ENCODE assay signal across 8 mouse cellular contexts in genomic region chr6:29694375-29695289, GRCm38 (mm10). TPM values are rescaled to one million over a fixed set of nuclear protein-coding genes. Genes with fewer than 3 reads are reported as not detected.
A peak's percentile ranks its signal among the peaks of the same experiment; 100 is the strongest.
DNase-seq lines count a peak whose midpoint lies in the region; ATAC-seq and TF ChIP-seq lines count a peak whose summit lies in the region.

No protein-coding gene starts in this region.

- H3K9me3 ChIP-seq in embryonic facial prominence, embryonic 10.5 days: no peaks in the 10 kb centered on the region
- H3K9me3 ChIP-seq in hindbrain, embryonic 12.5 days (replicated peaks): no peaks in the 10 kb centered on the region
- H3K9me3 ChIP-seq in midbrain, embryonic 13.5 days: no peaks in the 10 kb centered on the region

- WGBS in lung, adult 2 months: 13% methylated on average over 35 of the region's 35 CpGs
- WGBS in embryonic facial prominence, embryonic 10.5 days: 3% methylated on average over 35 of the region's 35 CpGs
- WGBS in hindbrain, embryonic 12.5 days: 2% methylated on average over 34 of the region's 35 CpGs
- WGBS in midbrain, embryonic 13.5 days: 3% methylated on average over 35 of the region's 35 CpGs

- no peak for TF ChIP-seq POLR2A in lung, adult 2 months (IDR thresholded peaks at IDR 0.05; ENCODE audit: borderline replicate concordance, extremely low read depth, low read depth, low read length)

- peak overlapping the region; percentile 84 for H3K4me2 ChIP-seq in hindbrain, embryonic 12.5 days (replicated peaks)
- peak overlapping the region; percentile 99 for H3K4me2 ChIP-seq in midbrain, embryonic 13.5 days (replicated peaks)

- peak overlapping the region; percentile 77 for H3K9ac ChIP-seq in hindbrain, embryonic 12.5 days
- H3K9ac ChIP-seq in midbrain, embryonic 13.5 days (replicated peaks): peak overlapping the region; percentile 81

- no peak for DNase-seq in lung, adult 2 months
- no peak for DNase-seq in lung, postnatal 4 days
- no peak for DNase-seq in embryonic facial prominence, embryonic 10.5 days (ENCODE audit: low spot score)
- no peak for DNase-seq in natural killer cell, adult 2 months (ENCODE audit: low spot score in 2 of 2)
- DNase-seq in T-cell, adult 2 months (ENCODE audit: low spot score): no peak
- DNase-seq in lung, postnatal 14 days: no peak

- peak overlapping the region; percentile 46 for H3K4me3 ChIP-seq in lung, adult 2 months (replicated peaks; ENCODE audit: extremely low read depth, low read depth, low read length)
- peak overlapping the region; percentile 81 for H3K4me3 ChIP-seq in embryonic facial prominence, embryonic 10.5 days
- H3K4me3 ChIP-seq in hindbrain, embryonic 12.5 days: peak overlapping the region; percentile 77
- peak overlapping the region; percentile 86 for H3K4me3 ChIP-seq in midbrain, embryonic 13.5 days (replicated peaks)

- H3K4me1 ChIP-seq in lung, adult 2 months (ENCODE audit: control insufficient read depth, insufficient read depth, low read length): no peaks in the 10 kb centered on the region
- peaks cover 14% of the 10 kb centered on the region for H3K4me1 ChIP-seq in embryonic facial prominence, embryonic 10.5 days
- H3K4me1 ChIP-seq in hindbrain, embryonic 12.5 days: peaks cover 5% of the 10 kb centered on the region; the same call in 1 of the 2 replicates
- H3K4me1 ChIP-seq in midbrain, embryonic 13.5 days (replicated peaks): peaks cover 13% of the 10 kb centered on the region

- peak; percentile 62; the same call in 1 of the 2 replicates for ATAC-seq in hindbrain, embryonic 12.5 days (ENCODE audit: low FRiP score)
- peak; percentile 41 for ATAC-seq in midbrain, embryonic 13.5 days

- no peaks in the 10 kb centered on the region for H3K36me3 ChIP-seq in embryonic facial prominence, embryonic 10.5 days (replicated peaks)
- no peaks in the 10 kb centered on the region for H3K36me3 ChIP-seq in hindbrain, embryonic 12.5 days
- no peaks in the 10 kb centered on the region for H3K36me3 ChIP-seq in midbrain, embryonic 13.5 days

- peak overlapping the region; percentile 85 for H3K27ac ChIP-seq in embryonic facial prominence, embryonic 10.5 days (replicated peaks)
- no peak overlapping the region for H3K27ac ChIP-seq in hindbrain, embryonic 12.5 days
- H3K27ac ChIP-seq in midbrain, embryonic 13.5 days: no peak overlapping the region

- H3K27me3 ChIP-seq in embryonic facial prominence, embryonic 10.5 days (replicated peaks; ENCODE audit: low read depth, poor library complexity, severe bottlenecking): peaks cover 65% of the 10 kb centered on the region
- peaks cover 42% of the 10 kb centered on the region for H3K27me3 ChIP-seq in hindbrain, embryonic 12.5 days
- H3K27me3 ChIP-seq in midbrain, embryonic 13.5 days: peaks cover 38% of the 10 kb centered on the region

- TF ChIP-seq CTCF in lung, adult 2 months (IDR thresholded peaks at IDR 0.05; ENCODE audit: insufficient read depth, low read length): no peak

RNA-seq across cellular contexts. Expression of gene Tspan33, which starts 0.6 kb away (rescaled TPM):
- polyA plus RNA-seq in lung, adult 2 months (2012; rRNA removed): 2.6 and 2.7 TPM in 2 replicates
- polyA plus RNA-seq in embryonic facial prominence, embryonic 10.5 days (2016; fragmentation: Nextera tagmentation; extraction: Ambion mirVana): 6.0 and 7.4 TPM in 2 replicates
- polyA plus RNA-seq in hindbrain, embryonic 12.5 days (2016; fragmentation: Nextera tagmentation; extraction: Ambion mirVana): 8.2 and 9.2 TPM in 2 replicates
- 3.4 and 6.0 TPM in 2 replicates for polyA plus RNA-seq in midbrain, embryonic 13.5 days (2015; fragmentation: Nextera tagmentation; extraction: Ambion mirVana)

RNA-seq across cellular contexts. Expression of gene Smo, which starts 40.7 kb away (rescaled TPM):
- 36.3 and 41.2 TPM in 2 replicates for polyA plus RNA-seq in lung, adult 2 months (2012; rRNA removed)
- polyA plus RNA-seq in embryonic facial prominence, embryonic 10.5 days (2016; fragmentation: Nextera tagmentation; extraction: Ambion mirVana): 56.8 and 60.9 TPM in 2 replicates
- 49.4 and 54.1 TPM in 2 replicates for polyA plus RNA-seq in hindbrain, embryonic 12.5 days (2016; fragmentation: Nextera tagmentation; extraction: Ambion mirVana)
- 14.2 and 19.2 TPM in 2 replicates for polyA plus RNA-seq in midbrain, embryonic 13.5 days (2015; fragmentation: Nextera tagmentation; extraction: Ambion mirVana)
